Mouse (Mus musculus) urinary bladder, adult 2 months (tissue): Measurements from ENCODE around the gene Rab25. TPM values are rescaled to one million over a fixed set of nuclear protein-coding genes. Genes with fewer than 3 reads are reported as not detected.

Experiments used
- DNase-seq: peaks from one replicate; pipeline ENCODE4 v3.0.0; 2022; ENCODE audit warnings: low spot score
- polyA plus RNA-seq: library from polyadenylated mRNA; depleted of rRNA; stranded (reverse); fragments of >200 nt; gene quantifications from 2 replicates; pipeline ENCODE4 v1.2.3, GENCODE M21; 2012; rRNA removed

Gene Rab25
- polyA plus RNA-seq, 1 experiment: 174 TPM

DNA sequence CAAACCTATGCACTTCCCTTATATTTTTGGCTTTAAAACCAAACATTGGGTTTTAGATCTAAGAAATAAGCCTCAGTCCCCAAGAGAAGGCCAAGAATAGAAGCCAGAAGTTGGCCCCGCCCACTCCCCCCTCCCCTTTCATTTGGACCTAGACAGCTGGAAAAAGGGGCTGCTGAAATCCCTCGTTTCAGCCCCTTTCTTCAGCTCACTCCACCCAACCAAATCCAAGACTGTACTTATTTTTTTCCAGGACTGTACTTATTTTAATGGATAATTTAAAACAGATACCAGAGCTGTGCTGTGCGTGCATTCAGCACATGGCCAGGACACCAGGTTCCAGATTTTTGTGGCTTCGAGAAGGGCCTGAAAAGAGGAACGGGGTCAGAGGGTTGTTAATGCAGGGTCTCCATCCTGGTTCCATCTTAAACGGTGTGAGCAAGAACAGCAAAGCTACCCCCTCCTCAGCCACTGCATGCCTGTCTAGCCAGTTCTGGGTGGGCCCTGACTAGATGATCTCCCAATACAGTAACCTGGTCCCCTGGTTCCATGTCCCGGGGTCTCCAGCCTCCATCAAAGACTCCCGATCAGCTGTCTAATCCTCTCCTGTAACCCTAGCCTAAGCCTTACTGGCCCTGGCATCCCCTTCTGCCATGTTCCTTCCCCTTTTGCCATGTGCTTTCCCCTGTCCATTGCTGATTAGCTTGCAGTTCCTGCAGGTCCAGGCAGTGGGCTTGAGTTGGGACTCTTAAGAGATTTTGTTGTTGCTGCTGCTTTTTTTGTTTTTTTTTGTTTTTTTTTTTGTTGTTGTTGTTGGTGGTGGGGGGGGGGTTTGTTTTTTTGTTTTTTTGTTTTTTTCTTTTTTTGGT, 44.0 kb downstream of the Rab25 start:
- DNase-seq: no peak

DNA sequence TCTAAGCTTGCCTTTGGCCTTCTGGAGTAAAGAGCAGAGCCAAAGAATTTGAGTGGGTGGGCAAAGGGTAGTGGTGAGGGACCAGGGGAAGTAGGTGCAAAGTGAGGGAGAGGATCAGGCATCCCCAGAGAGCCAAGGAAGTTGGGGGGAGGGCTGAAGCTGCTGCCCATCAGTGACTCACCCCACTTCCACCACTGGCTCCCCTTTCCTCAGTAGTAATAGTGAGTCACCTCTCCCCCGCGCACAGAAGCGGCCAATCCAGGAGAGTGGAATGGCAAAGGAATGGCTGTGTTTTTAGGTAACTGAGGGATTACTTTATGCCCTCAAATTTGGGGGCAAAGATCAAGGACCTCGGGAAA, 44.6 kb downstream of the Rab25 start:
- DNase-seq: no peak

DNA sequence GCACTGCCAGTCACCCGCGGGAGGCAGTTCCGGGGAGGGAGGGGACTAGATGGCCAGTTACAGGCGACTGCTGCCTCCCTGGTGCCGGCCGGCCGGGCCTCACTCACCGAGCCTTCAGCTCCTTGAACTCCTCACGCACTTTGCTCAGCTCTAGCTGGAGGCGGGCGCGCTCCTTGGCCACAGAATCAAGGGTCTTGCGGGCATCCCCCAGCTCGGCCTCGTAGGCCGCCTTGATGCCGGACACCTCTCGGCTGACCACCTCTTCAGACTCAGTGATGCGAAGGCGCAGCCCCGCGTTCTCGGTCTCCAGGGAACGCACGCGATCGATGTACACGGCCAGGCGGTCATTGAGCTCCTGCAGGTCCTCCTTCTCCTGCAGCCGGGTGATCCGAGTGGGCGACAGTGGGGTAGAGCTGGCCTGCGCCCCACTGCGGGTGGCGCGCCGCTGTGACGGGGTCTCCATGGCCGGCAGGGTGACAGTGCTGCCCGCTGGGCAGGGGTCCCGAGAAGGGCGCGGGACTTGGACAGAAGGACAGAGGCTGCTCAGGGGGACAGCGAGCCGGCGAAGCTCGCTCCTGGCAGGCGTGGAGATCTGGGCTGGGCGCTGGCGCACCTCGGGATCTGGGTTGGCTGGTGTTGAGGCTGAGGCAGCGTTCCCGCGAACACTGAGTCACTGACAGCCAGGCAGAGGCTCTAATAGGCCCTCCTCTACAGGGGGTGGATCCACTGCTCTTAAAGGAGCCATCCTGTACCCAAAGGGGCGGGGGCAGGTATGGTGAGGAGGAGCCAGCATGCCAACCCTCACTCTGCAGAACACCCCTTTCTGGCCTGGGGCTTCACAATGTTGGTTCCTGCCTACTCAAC, 45.2 kb downstream of the Rab25 start:
- peak; percentile 87 for DNase-seq

DNA sequence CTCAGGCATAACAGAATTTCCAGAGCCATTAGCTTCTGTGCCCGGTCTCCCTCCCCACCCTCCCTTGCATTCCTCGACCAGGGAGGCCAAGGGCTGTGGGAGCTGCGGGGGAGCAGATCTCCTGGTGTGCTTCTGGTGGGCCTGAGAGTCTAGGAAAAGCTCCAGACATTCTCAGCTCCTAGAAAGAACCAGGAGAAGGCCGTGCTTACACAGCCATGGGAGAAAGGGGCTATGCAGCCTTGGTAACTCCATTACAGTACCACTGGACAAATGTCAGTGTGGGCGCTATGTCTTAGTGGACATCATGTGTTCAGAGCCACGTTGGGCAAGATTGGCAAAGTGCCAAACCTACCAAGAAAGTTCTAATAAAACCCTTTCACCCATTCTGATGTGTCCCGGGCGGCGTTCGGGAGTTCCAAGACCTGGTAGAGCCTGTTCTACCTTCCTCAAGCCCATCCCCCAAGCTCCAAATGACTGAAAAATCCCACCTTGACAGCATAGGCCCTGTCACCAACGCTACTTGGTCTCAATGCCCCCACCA, 46.0 kb downstream of the Rab25 start:
- no peak for DNase-seq

DNA sequence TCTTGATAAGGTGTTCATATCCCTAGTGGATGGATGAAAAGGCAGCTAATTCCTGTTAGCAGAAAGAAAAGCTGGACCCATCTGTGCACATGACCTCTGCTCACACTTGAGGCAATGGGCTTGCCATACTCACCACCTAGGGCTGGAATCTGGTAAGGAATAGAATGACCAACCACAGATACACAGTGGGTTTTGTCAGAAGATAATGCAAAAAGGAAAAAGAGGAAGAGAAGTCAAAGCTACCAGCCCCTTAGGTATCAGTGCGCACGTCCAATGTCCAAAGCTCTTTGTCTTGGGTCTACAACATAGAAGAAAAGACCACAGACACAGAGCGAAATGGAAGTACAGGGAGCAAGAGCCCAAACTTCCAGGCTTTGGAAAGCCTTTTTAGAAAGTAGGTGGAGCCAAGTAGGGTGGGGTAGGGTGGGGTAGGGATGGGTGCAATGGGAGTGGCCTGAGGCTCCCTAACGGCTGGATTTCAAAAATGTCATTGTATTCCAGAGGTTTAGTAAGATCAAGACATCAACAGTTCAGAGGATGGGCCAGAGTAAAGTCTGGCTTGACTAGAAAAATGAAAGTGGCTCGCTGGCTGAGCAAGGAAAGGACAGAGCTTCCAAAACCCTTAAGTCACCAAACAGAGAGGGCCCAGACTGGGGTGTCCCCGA, 46.6 kb downstream of the Rab25 start:
- DNase-seq: no peak

DNA sequence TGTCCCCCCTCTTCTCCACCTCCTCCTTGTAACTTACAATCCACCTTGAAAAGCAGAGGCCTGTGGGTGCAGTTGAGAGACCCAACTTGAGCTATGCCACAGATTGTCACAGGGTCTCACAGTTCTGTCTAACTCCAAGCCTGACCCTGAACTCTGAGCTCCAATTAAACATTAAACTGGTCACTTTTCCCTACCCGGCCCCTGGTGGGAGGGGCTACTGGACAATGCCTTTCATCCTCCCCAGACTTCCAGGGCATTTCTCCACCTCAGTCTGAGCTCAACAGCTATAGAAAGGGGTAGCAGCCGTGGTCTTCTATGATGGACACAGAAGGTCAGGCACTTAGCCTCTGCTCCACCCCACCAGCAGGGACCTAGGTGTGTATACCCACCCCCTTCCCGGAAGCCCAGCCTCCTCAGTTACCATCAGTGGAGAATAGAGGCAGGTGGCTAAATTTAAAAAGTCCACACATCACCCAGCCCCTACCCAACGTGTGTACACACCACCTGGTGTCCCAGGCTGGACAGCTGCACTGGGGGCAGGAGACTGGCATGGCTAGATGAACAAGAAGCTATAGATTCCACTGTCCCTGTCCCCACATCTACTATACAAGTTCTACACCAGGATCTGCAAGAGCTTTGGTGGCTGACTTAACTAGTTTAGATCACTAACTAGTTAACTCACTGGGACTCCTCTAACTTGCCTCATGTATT, 47.3 kb downstream of the Rab25 start:
- DNase-seq: no peak

DNA sequence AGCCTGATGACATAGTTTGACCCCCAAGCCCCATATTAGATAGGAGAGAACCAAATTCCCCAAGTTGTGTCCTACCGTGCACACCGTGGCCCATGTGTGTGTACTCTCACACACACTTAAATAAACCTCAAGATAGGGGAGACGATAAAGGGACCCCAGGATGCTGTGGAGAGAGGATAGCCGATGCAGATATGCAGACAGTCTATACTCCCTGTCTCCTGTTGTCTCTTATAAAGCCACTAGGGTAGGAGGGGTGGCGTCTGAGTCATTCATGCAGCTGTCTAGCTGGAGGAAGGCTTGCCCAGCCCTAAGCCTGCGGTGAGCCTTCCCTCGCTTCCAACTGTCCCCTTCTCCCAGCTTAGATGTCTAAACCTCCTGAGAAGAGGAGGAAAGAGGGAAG, 48.0 kb downstream of the Rab25 start:
- DNase-seq: no peak

DNA sequence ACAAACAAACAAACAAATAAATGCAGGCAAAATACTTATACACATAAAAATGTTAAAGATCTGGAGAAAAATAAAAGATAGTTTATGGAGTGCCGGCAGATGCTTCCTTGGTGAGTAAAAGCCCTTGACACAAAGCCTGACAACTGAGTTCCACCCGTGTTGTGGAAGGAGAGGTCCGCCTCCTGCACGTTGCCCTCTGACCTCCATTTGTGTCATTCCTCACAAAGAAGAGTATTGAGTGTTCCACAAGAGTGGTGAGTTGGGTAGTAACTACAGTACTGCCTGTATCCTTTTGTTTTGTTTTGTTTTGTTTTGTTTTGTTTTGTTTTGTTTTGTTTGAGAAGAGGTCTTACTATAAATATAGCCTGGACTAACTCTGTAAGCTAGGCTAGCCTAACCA, 48.5 kb downstream of the Rab25 start:
- no peak for DNase-seq

DNA sequence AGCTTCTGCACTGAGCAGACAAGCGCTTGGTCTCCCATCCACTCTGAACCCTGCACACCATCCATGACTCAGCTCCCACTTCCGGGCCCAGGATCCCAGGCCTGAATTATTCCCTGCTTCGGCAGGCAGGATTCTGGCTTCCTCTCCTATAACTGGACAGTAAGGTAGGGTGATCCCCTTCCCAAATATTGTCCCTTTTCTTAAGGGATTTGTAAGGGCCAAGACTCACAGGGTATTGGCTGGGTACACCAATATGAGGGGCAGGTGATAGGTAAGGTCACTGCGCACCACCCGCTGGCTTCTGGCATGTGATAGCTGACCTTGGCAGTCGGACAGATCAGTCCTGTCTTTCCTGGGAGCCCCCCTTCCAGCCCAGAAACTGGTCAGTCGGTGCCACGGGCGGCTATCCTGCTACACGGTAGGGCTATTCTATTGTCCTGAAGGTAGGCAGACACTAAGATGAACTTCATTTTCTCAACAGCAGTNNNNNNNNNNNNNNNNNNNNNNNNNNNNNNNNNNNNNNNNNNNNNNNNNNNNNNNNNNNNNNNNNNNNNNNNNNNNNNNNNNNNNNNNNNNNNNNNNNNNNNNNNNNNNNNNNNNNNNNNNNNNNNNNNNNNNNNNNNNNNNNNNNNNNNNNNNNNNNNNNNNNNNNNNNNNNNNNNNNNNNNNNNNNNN, 52.2 kb downstream of the Rab25 start:
- no peak for DNase-seq

DNA sequence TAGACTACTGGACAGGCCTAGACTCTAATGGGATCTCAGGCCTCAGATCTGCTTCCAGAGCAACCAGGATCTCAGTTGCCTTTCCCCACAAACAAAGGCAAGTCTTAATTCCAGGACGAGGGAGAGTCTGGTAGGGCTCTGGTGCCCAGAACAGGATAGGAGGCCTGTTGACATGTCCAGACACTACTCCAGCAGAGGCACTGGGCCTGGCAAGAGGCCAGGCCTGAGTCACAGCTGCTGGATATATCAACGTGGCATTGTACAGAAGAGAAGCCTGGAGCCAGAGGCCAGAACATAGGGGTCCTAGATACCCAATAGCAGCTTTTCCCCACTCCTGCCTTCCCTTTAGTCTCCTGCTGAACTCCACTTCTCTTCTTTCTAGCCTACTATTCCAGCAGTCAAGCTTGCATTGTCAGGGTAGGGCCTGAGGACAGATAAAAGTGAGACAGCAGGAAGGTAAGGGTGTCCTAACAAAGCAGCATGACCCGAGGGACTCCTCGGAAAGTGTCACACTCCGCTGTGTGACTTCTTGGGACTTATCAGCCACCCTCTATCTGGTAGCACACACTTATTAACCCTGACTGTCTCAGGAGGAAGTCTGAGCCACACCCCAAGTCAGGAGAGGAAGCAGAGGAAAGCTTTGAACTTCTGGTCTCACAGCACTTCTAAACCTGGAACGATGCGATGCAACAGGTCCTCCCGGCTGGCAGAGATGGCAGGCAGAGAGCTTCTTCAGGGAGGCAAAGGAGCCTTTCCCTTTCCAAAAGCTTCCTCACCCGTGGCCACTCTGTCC, 53.1 kb downstream of the Rab25 start:
- DNase-seq: no peak

DNA sequence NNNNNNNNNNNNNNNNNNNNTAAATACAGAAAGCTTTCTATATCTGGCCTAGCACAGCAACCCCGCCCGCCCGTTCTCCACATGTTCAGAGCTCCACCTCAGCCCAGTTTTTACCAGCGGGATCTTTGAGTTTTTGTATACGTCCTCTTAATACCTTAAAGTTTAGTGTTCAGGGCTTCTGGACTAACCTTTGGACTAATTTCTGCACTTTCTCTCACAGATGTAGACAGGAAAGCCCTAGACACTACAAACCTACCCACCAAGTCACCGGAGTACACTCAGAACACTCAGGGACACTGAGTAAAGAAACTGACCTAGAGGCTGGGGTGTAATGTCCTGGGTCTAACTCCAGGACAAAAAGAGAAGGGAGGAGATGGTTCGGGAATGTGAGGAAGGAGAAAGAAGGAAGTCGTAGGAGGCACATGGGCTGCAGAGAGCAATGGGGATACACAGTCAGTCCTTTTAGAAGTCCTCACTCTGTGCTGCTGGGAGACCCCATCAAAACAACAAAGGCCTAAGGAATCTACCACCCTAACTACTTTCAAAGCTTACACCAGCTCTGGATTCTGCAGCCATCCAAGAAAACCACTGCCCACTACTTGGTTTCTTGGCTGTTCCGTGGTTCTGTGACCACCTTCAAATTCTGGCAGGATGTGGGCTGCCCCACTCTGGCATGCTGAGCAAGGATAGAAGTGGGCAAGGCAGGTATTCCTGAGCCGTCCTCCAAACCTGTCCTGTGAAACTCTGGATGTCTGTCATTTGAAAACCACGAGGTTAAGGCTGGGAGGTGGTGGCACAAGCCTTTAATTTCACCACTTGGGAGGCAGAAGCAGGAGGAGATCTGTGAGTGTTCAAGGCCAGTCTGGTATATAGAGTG, 54.2 kb downstream of the Rab25 start:
- no peak for DNase-seq

Other genes starting within 250 kb of the Rab25 start
- gene Glmp, start 223.3 kb downstream of the Rab25 start, polyA plus RNA-seq: 166 and 177 TPM in 2 replicates
- 31.3 and 38.1 TPM in 2 replicates for gene Tmem79, start 212.2 kb downstream of the Rab25 start, polyA plus RNA-seq
- gene Smg5, start 212.0 kb downstream of the Rab25 start, polyA plus RNA-seq: 56.7 and 58.4 TPM in 2 replicates
- 47.1 and 70.4 TPM in 2 replicates for gene Paqr6, start 183.7 kb downstream of the Rab25 start, polyA plus RNA-seq
- gene Bglap3, start 175.6 kb downstream of the Rab25 start, polyA plus RNA-seq: 1.9 and 2.7 TPM in 2 replicates
- 21.5 and 24.7 TPM in 2 replicates for gene Bglap2, start 169.6 kb downstream of the Rab25 start, polyA plus RNA-seq
- 0.27 and 0.89 TPM in 2 replicates for gene Bglap, start 163.8 kb downstream of the Rab25 start, polyA plus RNA-seq
- 25.4 and 27.2 TPM in 2 replicates for gene Pmf1, start 138.0 kb downstream of the Rab25 start, polyA plus RNA-seq
- 18.7 and 19.8 TPM in 2 replicates for gene Slc25a44, start 123.2 kb downstream of the Rab25 start, polyA plus RNA-seq
- 63.2 and 63.3 TPM in 2 replicates for gene Sema4a, start 87.1 kb downstream of the Rab25 start, polyA plus RNA-seq
- gene Lmna, start 38.3 kb downstream of the Rab25 start, polyA plus RNA-seq: 171 and 182 TPM in 2 replicates
- gene Mex3a, start 15.9 kb downstream of the Rab25 start, polyA plus RNA-seq: 1.7 and 1.8 TPM in 2 replicates
- gene Lamtor2, start 4.8 kb upstream of the Rab25 start, polyA plus RNA-seq: 124 and 134 TPM in 2 replicates
- 36.9 and 38.6 TPM in 2 replicates for gene Ubqln4, start 5.5 kb upstream of the Rab25 start, polyA plus RNA-seq
- 128 and 150 TPM in 2 replicates for gene Ssr2, start 27.6 kb upstream of the Rab25 start, polyA plus RNA-seq
- 47.7 and 57.3 TPM in 2 replicates for gene Arhgef2, start 57.7 kb upstream of the Rab25 start, polyA plus RNA-seq
- not detected in 2 replicates for gene Rxfp4, start 104.8 kb upstream of the Rab25 start, polyA plus RNA-seq
- 76.3 and 121 TPM in 2 replicates for gene Khdc4, start 137.5 kb upstream of the Rab25 start, polyA plus RNA-seq
- 81.4 and 89.3 TPM in 2 replicates for gene Rit1, start 168.5 kb upstream of the Rab25 start, polyA plus RNA-seq
- 9.7 and 11.3 TPM in 2 replicates for gene Syt11, start 226.9 kb upstream of the Rab25 start, polyA plus RNA-seq